Mouse (Mus musculus) liver, embryonic 14.5 days (tissue): ENCODE data around the gene D430019H16Rik.

Source experiments
- CTCF ChIP-seq: IDR thresholded peaks from 2 replicates; pipeline ENCODE4 v1.5.1; 2016; ENCODE audit warnings: antibody characterized with exemption, low read depth, control low read depth
- EP300 ChIP-seq: IDR thresholded peaks from 2 replicates; pipeline ENCODE4 v1.6.1; 2016; ENCODE audit warnings: antibody characterized with exemption, low read depth

GRCm38 (mm10) chr12:105445767-105446166 is 7.9 kb upstream of the D430019H16Rik start:
- TF ChIP-seq CTCF: no peak
- TF ChIP-seq EP300: no peak
